Mouse (Mus musculus) cerebellum, adult 2 months (tissue): ENCODE data around the gene Oosp2.

Experiments used
- CTCF ChIP-seq: fragments of 200-500 bp; IDR thresholded peaks from 2 replicates; pipeline ENCODE4 v1.5.1; 2011; ENCODE audit warnings: low read depth, mild to moderate bottlenecking, control low read depth, low read length, moderate library complexity, borderline replicate concordance; ENCODE audit not compliant: insufficient read depth
- POLR2A ChIP-seq: fragments of 200-500 bp; IDR thresholded peaks from 2 replicates; pipeline ENCODE4 v1.6.1; 2011; ENCODE audit warnings: low read length, control low read depth, borderline replicate concordance; ENCODE audit not compliant: insufficient read depth

- TF ChIP-seq CTCF (no peak), POLR2A (no peak)
These were observed 36.4 kb upstream of the Oosp2 start, which contains the start of gene Oosp3 for GRCm38 (mm10) chr19:11696755-11697154.
